ENCODE assay signal across 37 mouse cellular contexts in genomic region chr9:70095016-70095415, GRCm38 (mm10). TPM values are rescaled to one million over a fixed set of nuclear protein-coding genes. Genes with fewer than 3 reads are reported as not detected.
"Had no signal": no experiment of that assay in that cellular context is flagged by ENCODE, and none has a peak within 500 bp of the region (broad histone marks: within the 10 kb centered on the region; RNA-seq: fewer than 3 reads in every experiment).

No protein-coding gene starts in this region.

- H3K9me3 ChIP-seq: embryonic facial prominence, embryonic 10.5 days; embryonic facial prominence, embryonic 13.5 days; embryonic facial prominence, embryonic 15.5 days; forebrain, embryonic 12.5 days; forebrain, embryonic 13.5 days; forebrain, embryonic 15.5 days had no signal

- H3K4me2 ChIP-seq: embryonic facial prominence, embryonic 12.5 days; embryonic facial prominence, embryonic 13.5 days; embryonic facial prominence, embryonic 15.5 days; forebrain, embryonic 12.5 days; forebrain, embryonic 13.5 days; forebrain, embryonic 15.5 days had no signal

- H3K36me3 ChIP-seq: embryonic facial prominence, embryonic 10.5 days; embryonic facial prominence, embryonic 12.5 days; embryonic facial prominence, embryonic 13.5 days; embryonic facial prominence, embryonic 15.5 days; forebrain, embryonic 12.5 days; forebrain, embryonic 15.5 days had no signal

- DNase-seq: cerebellum, adult 8-10 months; cerebellum, adult 9-10 months; cerebellum, adult 9-11 months; cerebellum, postnatal 10 days; cerebellum, postnatal 14 days; cerebellum, postnatal 25 days; cerebellum, postnatal 36 days; embryo, embryonic 11 days; forebrain, postnatal 0 days; gastrocnemius, adult 2 months; gastrocnemius, postnatal 10 days; gastrocnemius, postnatal 14 days; gastrocnemius, postnatal 25 days; gastrocnemius, postnatal 36 days; heart, adult 11 months; heart, adult 18-20 months; heart, adult 2 months had no signal

- H3K9ac ChIP-seq: embryonic facial prominence, embryonic 12.5 days; embryonic facial prominence, embryonic 13.5 days; embryonic facial prominence, embryonic 15.5 days; forebrain, embryonic 12.5 days; forebrain, embryonic 13.5 days; forebrain, embryonic 15.5 days; forebrain, postnatal 0 days had no signal

- ATAC-seq: forebrain, embryonic 13.5 days; forebrain, embryonic 14.5 days; forebrain, embryonic 15.5 days; forebrain, embryonic 16.5 days; forebrain, postnatal 0 days had no signal

- H3K4me1 ChIP-seq: embryonic facial prominence, embryonic 10.5 days; embryonic facial prominence, embryonic 12.5 days; embryonic facial prominence, embryonic 13.5 days; embryonic facial prominence, embryonic 15.5 days; forebrain, embryonic 12.5 days; forebrain, embryonic 13.5 days; forebrain, embryonic 15.5 days had no signal

- H3K27ac ChIP-seq: embryonic facial prominence, embryonic 10.5 days; embryonic facial prominence, embryonic 12.5 days; embryonic facial prominence, embryonic 13.5 days; embryonic facial prominence, embryonic 15.5 days; forebrain, embryonic 12.5 days; forebrain, embryonic 13.5 days; forebrain, embryonic 15.5 days; gastrocnemius, adult 2 months; heart, adult 2 months had no signal

- H3K27me3 ChIP-seq: embryonic facial prominence, embryonic 12.5 days; embryonic facial prominence, embryonic 13.5 days; embryonic facial prominence, embryonic 15.5 days; forebrain, embryonic 12.5 days; forebrain, embryonic 13.5 days; forebrain, embryonic 15.5 days had no signal

- H3K4me3 ChIP-seq: embryonic facial prominence, embryonic 10.5 days; embryonic facial prominence, embryonic 12.5 days; embryonic facial prominence, embryonic 13.5 days; embryonic facial prominence, embryonic 15.5 days; erythroblast, embryonic 14.5 days; forebrain, embryonic 12.5 days; forebrain, embryonic 13.5 days; forebrain, embryonic 15.5 days; gastrocnemius, adult 2 months; heart, adult 2 months had no signal

RNA-seq across cellular contexts. Expression of gene Fam81a, which starts 47.3 kb away (rescaled TPM):
- total RNA-seq: common myeloid progenitor, adult 5-6 weeks; granulocyte monocyte progenitor cell, adult 5-6 weeks had no signal
- polyA plus RNA-seq: erythroblast, embryonic 14.5 days had no signal

RNA-seq across cellular contexts. Expression of gene Gcnt3, which starts 57.1 kb away (rescaled TPM):
- total RNA-seq: common myeloid progenitor, adult 5-6 weeks; forebrain, postnatal 0 days; gastrocnemius, adult 18-20 months; gastrocnemius, adult 2 months; gastrocnemius, adult 8-10 months; gastrocnemius, postnatal 10 days; gastrocnemius, postnatal 14 days; gastrocnemius, postnatal 25 days; gastrocnemius, postnatal 36 days; gastrocnemius, postnatal 4 days; granulocyte monocyte progenitor cell, adult 5-6 weeks; heart, adult 18-20 months; heart, adult 2 months had no signal
- polyA plus RNA-seq: cortical plate, adult 2 months; embryonic facial prominence, embryonic 10.5 days; embryonic facial prominence, embryonic 11.5 days; embryonic facial prominence, embryonic 12.5 days; erythroblast, embryonic 14.5 days; forebrain, embryonic 11.5 days; forebrain, embryonic 12.5 days; forebrain, embryonic 13.5 days; forebrain, embryonic 14.5 days; forebrain, embryonic 15.5 days; forebrain, embryonic 16.5 days; forebrain, postnatal 0 days; frontal cortex, adult 2 months; gonadal fat pad, adult 2 months; heart, adult 2 months had no signal
